Mouse (Mus musculus): Measurements from ENCODE around the gene Syncrip.
"Not testable (repeated sequence)": the region's sequence is repeated elsewhere in the genome, so short reads cannot be mapped to it uniquely, and the experiment has no call there.

GRCm38 (mm10) chr9:88461017-88461416 lies 21.4 kb downstream of the Syncrip start:
- not testable (repeated sequence) for TF ChIP-seq CTCF (conservative IDR thresholded peaks at IDR 0.05; ENCODE audit: insufficient read depth, insufficient read length, low read depth, low read length); POLR2A (IDR thresholded peaks at IDR 0.05; ENCODE audit: low read depth, low read length)
